Mouse (Mus musculus) thymus, adult 2 months (tissue): Measurements from ENCODE around the gene Clstn1.

Experiments
- CTCF ChIP-seq: fragments of 200-500 bp; IDR thresholded peaks from 2 replicates; pipeline ENCODE4 v1.5.1; 2012; ENCODE audit warnings: mild to moderate bottlenecking, control low read depth, low read length, moderate library complexity, borderline replicate concordance; ENCODE audit not compliant: control insufficient read depth, poor library complexity, insufficient read depth; ENCODE audit errors: extremely low read depth
- POLR2A ChIP-seq: fragments of 200-500 bp; IDR thresholded peaks from 2 replicates; pipeline ENCODE4 v1.6.1; 2012; ENCODE audit warnings: mild to moderate bottlenecking, low read length, control low read depth, moderate library complexity; ENCODE audit not compliant: control insufficient read depth, poor library complexity, insufficient read depth; ENCODE audit errors: extremely low read depth

DNA sequence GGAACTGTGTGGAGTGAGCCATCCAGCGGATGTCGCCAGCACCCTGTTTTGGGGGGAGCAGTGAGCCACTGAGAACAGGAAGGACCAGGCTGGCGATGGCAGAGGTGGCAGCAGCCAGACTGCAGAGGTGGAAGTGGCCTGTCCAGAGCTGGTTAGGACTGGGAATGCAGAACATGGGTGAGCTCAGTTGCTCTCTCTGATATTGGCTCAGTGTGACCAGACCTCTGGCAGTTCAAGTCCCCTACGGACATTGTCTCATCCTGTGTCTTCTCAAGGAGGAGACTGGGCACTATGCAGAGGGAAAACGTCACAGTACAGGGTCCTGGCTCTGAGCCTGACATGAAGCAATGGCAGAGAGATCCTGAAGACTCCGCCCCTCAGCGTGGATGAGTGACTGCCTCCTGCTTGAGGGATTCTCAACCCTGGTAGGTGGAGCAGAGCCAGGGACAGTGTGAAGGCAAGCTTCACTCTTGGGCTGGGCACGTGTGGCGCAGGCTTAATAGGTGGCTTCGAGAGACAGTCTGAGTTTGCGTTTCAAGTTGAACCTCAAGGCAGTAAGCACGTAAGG lies 11.5 kb downstream of the Clstn1 start:
- no peak for TF ChIP-seq POLR2A
- TF ChIP-seq CTCF = no peak
